In the genomic region with DNA sequence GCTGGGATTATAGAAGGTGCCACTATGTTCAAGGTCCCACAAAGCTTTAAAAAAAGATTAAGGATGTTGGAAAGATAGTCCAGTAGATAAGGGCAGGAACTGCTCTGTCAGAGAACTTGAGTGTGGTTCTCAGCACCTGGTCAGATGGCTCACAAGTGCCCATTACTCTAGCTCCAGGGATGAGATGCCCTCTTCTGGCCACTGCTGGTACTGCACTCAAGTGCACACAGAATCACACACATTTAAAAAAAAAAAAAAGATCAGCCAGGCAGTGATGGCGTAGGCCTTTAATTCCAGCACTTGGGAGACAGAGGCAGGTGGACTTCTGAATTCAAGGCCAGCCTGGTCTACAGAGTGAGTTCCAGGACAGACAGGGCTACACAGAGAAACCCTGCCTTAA, we compare ENCODE assay signal across 9 mouse cellular contexts. TPM values are rescaled to one million over a fixed set of nuclear protein-coding genes. Genes with fewer than 3 reads are reported as not detected.
DNase-seq lines count a peak whose midpoint lies in the region; ATAC-seq and TF ChIP-seq lines count a peak whose summit lies in the region.
"Had no signal": no experiment of that assay in that cellular context is flagged by ENCODE, and none has a peak within 500 bp of the region (broad histone marks: within the 10 kb centered on the region; RNA-seq: fewer than 3 reads in every experiment).

No protein-coding gene starts in this region.

- DNase-seq in forebrain, postnatal 0 days: peak; percentile 22
- peak; percentile 15 for DNase-seq in midbrain, embryonic 14.5 days
- DNase-seq in ZHBTc4 (ENCODE audit: low read depth, low spot score): peak; percentile 85
- DNase-seq in lung, postnatal 10 days: peak; percentile 68
- no peak for DNase-seq in gastrocnemius, adult 8-10 months (ENCODE audit: low spot score in 2 of 2)
- no peak for DNase-seq in left cerebral cortex, adult 8-10 months (ENCODE audit: low spot score in 2 of 2)

- ATAC-seq in forebrain, postnatal 0 days: no peak
- ATAC-seq in forebrain, embryonic 13.5 days: no peak
- ATAC-seq in midbrain, embryonic 14.5 days (ENCODE audit: low FRiP score, low TSS enrichment): no peak
- ATAC-seq in midbrain, embryonic 16.5 days: no peak

- TF ChIP-seq CTCF in forebrain, postnatal 0 days (IDR thresholded peaks at IDR 0.05; ENCODE audit: low read depth): peak; percentile 70

- no peak overlapping the region for H3K9ac ChIP-seq in forebrain, postnatal 0 days
- no peak overlapping the region for H3K9ac ChIP-seq in forebrain, embryonic 13.5 days
- no peak overlapping the region for H3K9ac ChIP-seq in midbrain, embryonic 14.5 days (replicated peaks; ENCODE audit: low read length)
- H3K9ac ChIP-seq in midbrain, embryonic 16.5 days (ENCODE audit: low read depth, low read length): no peak overlapping the region
- H3K9ac ChIP-seq: neural tube, embryonic 13.5 days had no signal

- H3K36me3 ChIP-seq in forebrain, postnatal 0 days (ENCODE audit: insufficient read depth): peaks cover 22% of the 10 kb centered on the region
- peaks cover 3% of the 10 kb centered on the region; the same call in 1 of the 2 replicates for H3K36me3 ChIP-seq in forebrain, embryonic 13.5 days (ENCODE audit: poor library complexity, severe bottlenecking)
- no peaks in the 10 kb centered on the region for H3K36me3 ChIP-seq in midbrain, embryonic 14.5 days (ENCODE audit: control insufficient read depth, insufficient read depth, low read length)
- H3K36me3 ChIP-seq in midbrain, embryonic 16.5 days (ENCODE audit: control insufficient read depth, insufficient read depth, low read length): no peaks in the 10 kb centered on the region

- H3K27me3 ChIP-seq in forebrain, postnatal 0 days (ENCODE audit: insufficient read depth, low read length): no peaks in the 10 kb centered on the region
- no peaks in the 10 kb centered on the region for H3K27me3 ChIP-seq in forebrain, embryonic 13.5 days
- H3K27me3 ChIP-seq in midbrain, embryonic 14.5 days (ENCODE audit: control insufficient read depth, insufficient read depth, low read length): no peaks in the 10 kb centered on the region
- H3K27me3 ChIP-seq in midbrain, embryonic 16.5 days (ENCODE audit: control insufficient read depth, insufficient read depth, low read depth, low read length): no peaks in the 10 kb centered on the region
- H3K27me3 ChIP-seq: neural tube, embryonic 13.5 days had no signal

- no peaks in the 10 kb centered on the region for H3K4me1 ChIP-seq in forebrain, postnatal 0 days (ENCODE audit: insufficient read depth)
- no peaks in the 10 kb centered on the region for H3K4me1 ChIP-seq in forebrain, embryonic 13.5 days
- no peaks in the 10 kb centered on the region for H3K4me1 ChIP-seq in midbrain, embryonic 14.5 days (ENCODE audit: control insufficient read depth, insufficient read depth, low read length)
- H3K4me1 ChIP-seq in midbrain, embryonic 16.5 days (ENCODE audit: control insufficient read depth, insufficient read depth, low read length): no peaks in the 10 kb centered on the region
- H3K4me1 ChIP-seq: neural tube, embryonic 13.5 days had no signal

- H3K27ac ChIP-seq in forebrain, postnatal 0 days (ENCODE audit: low read depth, low read length): no peak overlapping the region
- no peak overlapping the region for H3K27ac ChIP-seq in forebrain, embryonic 13.5 days
- H3K27ac ChIP-seq in midbrain, embryonic 14.5 days (replicated peaks; ENCODE audit: low read depth, low read length): no peak overlapping the region
- no peak overlapping the region for H3K27ac ChIP-seq in midbrain, embryonic 16.5 days (ENCODE audit: low read length)
- H3K27ac ChIP-seq: neural tube, embryonic 13.5 days had no signal

- H3K4me3 ChIP-seq in forebrain, postnatal 0 days (ENCODE audit: low read depth, low read length): no peak overlapping the region
- H3K4me3 ChIP-seq in forebrain, embryonic 13.5 days: no peak overlapping the region
- no peak overlapping the region for H3K4me3 ChIP-seq in midbrain, embryonic 14.5 days (replicated peaks; ENCODE audit: low read depth, low read length)
- H3K4me3 ChIP-seq in midbrain, embryonic 16.5 days (ENCODE audit: low read depth, low read length): no peak overlapping the region
- H3K4me3 ChIP-seq: neural tube, embryonic 13.5 days had no signal

- no peaks in the 10 kb centered on the region for H3K9me3 ChIP-seq in forebrain, postnatal 0 days (ENCODE audit: low read length)
- H3K9me3 ChIP-seq in forebrain, embryonic 13.5 days (replicated peaks): no peaks in the 10 kb centered on the region
- no peaks in the 10 kb centered on the region for H3K9me3 ChIP-seq in midbrain, embryonic 14.5 days (ENCODE audit: control insufficient read depth, low read length)
- H3K9me3 ChIP-seq in midbrain, embryonic 16.5 days (replicated peaks; ENCODE audit: control insufficient read depth, low read length, poor library complexity, severe bottlenecking): no peaks in the 10 kb centered on the region
- H3K9me3 ChIP-seq: neural tube, embryonic 13.5 days had no signal

- WGBS in forebrain, postnatal 0 days: 88% methylated on average over 1 of the region's 1 CpGs
- WGBS in forebrain, embryonic 13.5 days: 86% methylated on average over 1 of the region's 1 CpGs
- 87% methylated on average over 1 of the region's 1 CpGs for WGBS in midbrain, embryonic 14.5 days
- WGBS in midbrain, embryonic 16.5 days: 89% methylated on average over 1 of the region's 1 CpGs

- H3K4me2 ChIP-seq in forebrain, postnatal 0 days (ENCODE audit: low read depth): no peak overlapping the region
- no peak overlapping the region for H3K4me2 ChIP-seq in forebrain, embryonic 13.5 days
- no peak overlapping the region for H3K4me2 ChIP-seq in midbrain, embryonic 14.5 days (ENCODE audit: low read length)
- H3K4me2 ChIP-seq in midbrain, embryonic 16.5 days (ENCODE audit: low read length): no peak overlapping the region
- H3K4me2 ChIP-seq: neural tube, embryonic 13.5 days had no signal

RNA-seq across cellular contexts. Expression of gene Tnip1, which starts 25.3 kb away (rescaled TPM):
- total RNA-seq in forebrain, postnatal 0 days (2014; rRNA removed): 9.8 and 14.9 TPM in 2 replicates
- polyA plus RNA-seq in forebrain, postnatal 0 days (2015; fragmentation: Nextera tagmentation; extraction: Ambion mirVana): 13.0 and 16.6 TPM in 2 replicates
- 10.4 and 10.8 TPM in 2 replicates for polyA plus RNA-seq in forebrain, embryonic 13.5 days (2015; fragmentation: Nextera tagmentation; extraction: Ambion mirVana)
- polyA plus RNA-seq in midbrain, embryonic 14.5 days (2014; fragmentation: Nextera tagmentation; extraction: Ambion mirVana): 15.1 and 15.5 TPM in 2 replicates
- 16.4 and 17.4 TPM in 2 replicates for polyA plus RNA-seq in midbrain, embryonic 16.5 days (2015; fragmentation: Nextera tagmentation; extraction: Ambion mirVana)
- total RNA-seq in gastrocnemius, adult 8-10 months (2022): 10 to 100 TPM; 33.2 to 42.3 (median 37.1) TPM
- 10 to 100 TPM; 33.0 to 36.3 (median 34.9) TPM for total RNA-seq in left cerebral cortex, adult 8-10 months (2022)

RNA-seq across cellular contexts. Expression of gene Anxa6, which starts 45.3 kb away (rescaled TPM):
- total RNA-seq in forebrain, postnatal 0 days (2014; rRNA removed): 52.3 and 57.2 TPM in 2 replicates
- 40.5 and 50.2 TPM in 2 replicates for polyA plus RNA-seq in forebrain, postnatal 0 days (2015; fragmentation: Nextera tagmentation; extraction: Ambion mirVana)
- polyA plus RNA-seq in forebrain, embryonic 13.5 days (2015; fragmentation: Nextera tagmentation; extraction: Ambion mirVana): 28.2 and 29.6 TPM in 2 replicates
- polyA plus RNA-seq in midbrain, embryonic 14.5 days (2014; fragmentation: Nextera tagmentation; extraction: Ambion mirVana): 14.3 and 38.3 TPM in 2 replicates
- polyA plus RNA-seq in midbrain, embryonic 16.5 days (2015; fragmentation: Nextera tagmentation; extraction: Ambion mirVana): 36.3 and 37.0 TPM in 2 replicates
- total RNA-seq in gastrocnemius, adult 8-10 months (2022): 100 to 1,000 TPM; 160 to 179 (median 170) TPM
- 10 to 100 TPM; 81.9 to 92.8 (median 85.4) TPM for total RNA-seq in left cerebral cortex, adult 8-10 months (2022)

Comparison
In these comparisons a context has a peak if more than half of its experiments do, and no peak if none do; other contexts are left out.
1. DNase-seq: peak in forebrain, postnatal 0 days (single experiment), midbrain, embryonic 14.5 days (single experiment), ZHBTc4 (single experiment) and lung, postnatal 10 days (single experiment); none in gastrocnemius, adult 8-10 months (0 of 2) and left cerebral cortex, adult 8-10 months (0 of 2).